Mouse (Mus musculus) embryonic facial prominence, embryonic 14.5 days (tissue): ENCODE data around the gene Mpped1. TPM values are rescaled to one million over a fixed set of nuclear protein-coding genes. Genes with fewer than 3 reads are reported as not detected.

Experiments used
- ATAC-seq: fragments of 200-750 bp; cut with Nextera tagmentation; 2 replicates; pipeline ENCODE4 v1.8.0; 2017; ENCODE audit warnings: low read depth, moderate number of reproducible peaks, moderate TSS enrichment
- DNase-seq: peaks from one replicate; pipeline ENCODE4 v3.0.0-alpha.2; 2015; ENCODE audit warnings: low spot score
- H3K27ac ChIP-seq: fragments of 300-500 bp; sonication (generic); replicated peaks from 2 replicates; pipeline ENCODE4 v1.5.1; 2014; ENCODE audit warnings: low read depth, mild to moderate bottlenecking, low read length, moderate library complexity
- H3K27me3 ChIP-seq: fragments of 300-500 bp; sonication (generic); replicated peaks from 2 replicates; pipeline ENCODE4 v1.6.1; 2014; ENCODE audit warnings: low read length; ENCODE audit not compliant: control insufficient read depth, insufficient read depth
- H3K36me3 ChIP-seq: fragments of 300-500 bp; sonication (generic); 2 replicates; pipeline ENCODE4 v1.6.1; 2014; ENCODE audit warnings: low read length, mixed read lengths; ENCODE audit not compliant: control insufficient read depth, insufficient read depth
- H3K4me1 ChIP-seq: fragments of 300-500 bp; sonication (generic); 2 replicates; pipeline ENCODE4 v1.6.1; 2014; ENCODE audit warnings: antibody characterized with exemption, low read length; ENCODE audit not compliant: control insufficient read depth, insufficient read depth
- H3K4me2 ChIP-seq: fragments of 300-500 bp; sonication (generic); 2 replicates; pipeline ENCODE4 v1.6.1; 2014; ENCODE audit warnings: low read depth, mild to moderate bottlenecking, low read length, moderate library complexity, mixed read lengths
- H3K4me3 ChIP-seq: fragments of 300-500 bp; sonication (generic); 2 replicates; pipeline ENCODE4 v1.5.1; 2014; ENCODE audit warnings: low read depth, mild to moderate bottlenecking, low read length
- H3K9ac ChIP-seq: fragments of 300-500 bp; sonication (generic); 2 replicates; pipeline ENCODE4 v1.6.1; 2014; ENCODE audit warnings: low read depth, mild to moderate bottlenecking, low read length, moderate library complexity, mixed read lengths
- H3K9me3 ChIP-seq: fragments of 300-500 bp; sonication (generic); 2 replicates; pipeline ENCODE4 v1.6.1; 2016; ENCODE audit warnings: low read length; ENCODE audit not compliant: control insufficient read depth
- WGBS: fragments of 180-500 bp; shearing (Covaris S2); extraction: QIAGEN DNeasy Blood & Tissue Kit; methylation state at CpG from one replicate; pipeline ENCODE4 v1.1.7; 2014; 5-methylcytosine and 5-hydroxymethylcytosine counted together
- polyA plus RNA-seq: library from polyadenylated mRNA; unstranded; fragments of >200 nt; fragmentation: Nextera tagmentation; extraction: Ambion mirVana; gene quantifications from 2 replicates; pipeline ENCODE4 v1.2.1, GENCODE M21; 2014

The Mpped1 gene
- polyA plus RNA-seq, 1 experiment from 2014 or later, result 5.2 TPM

GRCm38 (mm10) chr15:83828011-83828410 is 48.7 kb downstream of the Mpped1 start:
- ATAC-seq (no peak), DNase-seq (no peak)
- Histone ChIP-seq H3K27me3 (no peaks in the 10 kb centered on the region), H3K4me3 (no peak overlapping the region), H3K36me3 (no peaks in the 10 kb centered on the region), H3K9me3 (no peaks in the 10 kb centered on the region), H3K4me1 (no peaks in the 10 kb centered on the region), H3K4me2 (no peak overlapping the region), H3K27ac (no peak overlapping the region), H3K9ac (no peak overlapping the region)
- 89% methylated on average over 8 of the region's 8 CpGs for WGBS

GRCm38 (mm10) chr15:83829226-83829625 is 50.0 kb downstream of the Mpped1 start:
- Histone ChIP-seq H3K9ac (no peak overlapping the region), H3K9me3 (no peaks in the 10 kb centered on the region), H3K27ac (no peak overlapping the region), H3K4me1 (no peaks in the 10 kb centered on the region), H3K4me3 (no peak overlapping the region), H3K27me3 (no peaks in the 10 kb centered on the region), H3K4me2 (no peak overlapping the region), H3K36me3 (no peaks in the 10 kb centered on the region)
- DNase-seq, result no peak
- 84% methylated on average over 13 of the region's 13 CpGs for WGBS
- ATAC-seq, result no peak

DNA sequence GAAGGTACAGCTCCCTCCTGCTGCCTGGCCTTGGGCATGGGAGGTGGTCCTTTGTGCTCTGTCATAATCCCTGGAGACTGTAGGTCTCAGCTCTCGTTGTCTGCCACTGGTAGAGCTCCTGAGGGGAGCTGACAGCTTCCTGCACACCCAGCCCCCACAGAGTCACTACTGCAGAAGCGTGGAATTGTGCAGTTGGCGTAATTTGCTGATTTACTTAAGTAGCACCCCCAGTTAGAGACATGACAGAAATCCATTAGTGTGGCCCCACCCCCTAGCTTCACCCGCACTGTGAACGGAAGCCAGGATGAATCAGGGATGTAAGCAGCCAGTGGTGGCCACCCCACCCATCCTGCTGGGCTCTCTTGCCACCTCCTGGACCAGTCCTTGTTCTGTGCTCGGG is 53.0 kb downstream of the Mpped1 start:
- no peaks in the 10 kb centered on the region for H3K9me3 ChIP-seq
- WGBS, result 66% methylated on average over 6 of the region's 6 CpGs
- H3K36me3 ChIP-seq, result no peaks in the 10 kb centered on the region

DNA sequence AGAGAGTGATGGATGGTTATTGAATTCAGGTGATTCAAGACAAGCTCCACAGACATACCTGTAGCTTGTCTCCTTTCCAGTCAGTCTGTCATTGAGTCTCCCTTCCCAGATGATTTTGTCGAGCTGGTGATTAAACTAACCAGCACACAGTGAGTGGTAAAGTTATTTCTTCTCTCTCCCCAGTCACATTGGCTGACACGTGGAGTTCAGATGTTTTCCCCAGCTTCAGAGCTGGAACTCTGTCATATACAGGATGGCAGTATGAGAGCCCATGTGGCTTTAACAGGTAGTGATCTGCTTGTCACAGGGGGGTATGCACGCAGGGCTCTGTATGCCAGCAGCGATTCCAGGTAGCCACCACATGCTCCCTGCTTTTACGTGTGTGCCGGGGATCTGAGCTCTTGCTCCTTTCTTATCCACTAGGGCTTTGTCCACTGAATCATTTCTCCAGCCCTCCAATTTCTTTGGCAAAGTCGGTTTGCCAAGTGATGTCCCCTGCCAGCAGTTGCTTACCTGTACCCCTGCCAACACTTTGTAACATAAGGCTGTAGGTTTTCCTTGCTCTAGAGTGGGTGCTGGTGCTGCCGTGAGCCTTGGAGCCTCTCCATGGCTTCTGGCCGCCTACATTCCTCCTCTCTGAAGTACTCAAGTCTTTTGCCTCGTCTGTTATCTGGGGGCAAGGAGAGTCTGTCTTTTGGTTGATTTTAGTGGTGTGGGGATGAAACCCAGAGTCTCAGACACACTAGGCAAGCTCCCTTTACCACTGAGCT is 61.9 kb downstream of the Mpped1 start:
- H3K27me3 ChIP-seq, result peaks cover 4% of the 10 kb centered on the region; the same call in 1 of the 2 replicates
- no peak overlapping the region for H3K4me2 ChIP-seq
- H3K4me3 ChIP-seq, result no peak overlapping the region
- no peak for ATAC-seq
- WGBS, result 65% methylated on average over 10 of the region's 10 CpGs
- no peak overlapping the region for H3K9ac ChIP-seq
- H3K4me1 ChIP-seq, result peaks cover 10% of the 10 kb centered on the region
- H3K9me3 ChIP-seq, result no peaks in the 10 kb centered on the region
- no peaks in the 10 kb centered on the region for H3K36me3 ChIP-seq
- no peak overlapping the region for H3K27ac ChIP-seq
- DNase-seq, result no peak

More for the DNA sequence above, 53.0 kb downstream of the Mpped1 start:
- Histone ChIP-seq H3K4me1 (no peaks in the 10 kb centered on the region), H3K4me3 (no peak overlapping the region), H3K27ac (no peak overlapping the region), H3K4me2 (no peak overlapping the region), H3K9ac (no peak overlapping the region), H3K27me3 (no peaks in the 10 kb centered on the region)
- ATAC-seq (no peak), DNase-seq (no peak)

- Histone ChIP-seq H3K9ac (no peak overlapping the region), H3K27me3 (peaks cover 4% of the 10 kb centered on the region; the same call in 1 of the 2 replicates), H3K36me3 (no peaks in the 10 kb centered on the region), H3K4me2 (no peak overlapping the region), H3K9me3 (no peaks in the 10 kb centered on the region), H3K27ac (no peak overlapping the region), H3K4me3 (no peak overlapping the region), H3K4me1 (peaks cover 10% of the 10 kb centered on the region)
- DNase-seq, result no peak
- 69% methylated on average over 12 of the region's 12 CpGs for WGBS
- no peak for ATAC-seq
These were observed 63.2 kb downstream of the Mpped1 start for GRCm38 (mm10) chr15:83842419-83842818.

- H3K4me1 ChIP-seq, result peaks cover 10% of the 10 kb centered on the region
- no peak overlapping the region for H3K27ac ChIP-seq
- peaks cover 4% of the 10 kb centered on the region; the same call in 1 of the 2 replicates for H3K27me3 ChIP-seq
- no peaks in the 10 kb centered on the region for H3K36me3 ChIP-seq
- ATAC-seq, result no peak
- DNase-seq, result peak; percentile 45
- H3K9ac ChIP-seq, result no peak overlapping the region
- no peak overlapping the region for H3K4me3 ChIP-seq
- 21% methylated on average over 22 of the region's 22 CpGs for WGBS
- H3K4me2 ChIP-seq, result 0 out of 2 replicates have a peak overlapping the region, but pooled peaks have one; percentile 10
- H3K9me3 ChIP-seq, result no peaks in the 10 kb centered on the region
These were observed 63.9 kb downstream of the Mpped1 start for GRCm38 (mm10) chr15:83842915-83843789.

DNA sequence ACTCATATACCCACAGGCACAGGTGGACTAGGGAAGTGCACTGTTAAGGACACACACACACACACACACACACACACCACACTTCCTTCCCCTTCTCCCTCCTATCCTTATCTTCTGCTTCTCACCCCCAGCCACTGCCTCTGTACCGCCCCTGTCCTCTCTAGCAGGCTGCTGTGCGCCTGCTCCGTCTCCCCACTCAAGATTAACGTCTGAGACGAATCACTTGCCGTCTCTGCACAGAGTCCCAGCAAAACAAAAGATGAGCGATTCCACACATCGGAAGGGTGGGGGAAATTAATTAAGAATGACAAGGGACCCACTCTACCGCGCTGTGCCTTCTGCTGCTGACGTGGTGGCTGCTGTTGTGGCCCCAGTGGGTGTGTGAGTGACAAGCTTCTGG is 66.5 kb downstream of the Mpped1 start:
- no peak for ATAC-seq

DNA sequence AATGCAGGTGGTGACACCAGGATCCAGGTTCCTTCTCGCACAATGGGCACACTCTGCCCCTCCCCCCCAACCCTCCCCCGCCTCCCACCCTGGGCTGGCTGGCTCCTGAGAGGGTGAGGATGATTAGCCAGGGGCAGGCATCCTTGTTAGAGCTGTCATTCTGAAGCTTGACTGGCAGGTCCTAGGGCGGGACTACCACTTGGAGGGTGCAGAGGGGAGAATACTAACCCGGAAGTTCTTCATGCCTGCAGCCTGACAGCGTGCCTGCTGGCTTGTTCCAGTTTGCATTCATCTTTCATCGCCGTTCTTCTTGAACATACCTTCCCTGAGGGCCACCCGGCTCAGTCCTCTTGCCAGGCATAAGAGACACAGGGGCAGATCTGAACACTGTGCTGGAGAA is 67.3 kb downstream of the Mpped1 start:
- H3K4me2 ChIP-seq, result no peak overlapping the region
- no peak for DNase-seq
- peaks cover 4% of the 10 kb centered on the region; the same call in 1 of the 2 replicates for H3K27me3 ChIP-seq
- no peak overlapping the region for H3K9ac ChIP-seq
- H3K27ac ChIP-seq, result no peak overlapping the region
- peaks cover 10% of the 10 kb centered on the region for H3K4me1 ChIP-seq
- 19% methylated on average over 8 of the region's 8 CpGs for WGBS
- no peaks in the 10 kb centered on the region for H3K9me3 ChIP-seq
- H3K4me3 ChIP-seq, result no peak overlapping the region
- H3K36me3 ChIP-seq, result no peaks in the 10 kb centered on the region
- ATAC-seq, result no peak

More for the DNA sequence above, 66.5 kb downstream of the Mpped1 start:
- DNase-seq, result no peak
- Histone ChIP-seq H3K4me1 (peaks cover 10% of the 10 kb centered on the region), H3K27ac (no peak overlapping the region), H3K4me3 (no peak overlapping the region), H3K4me2 (no peak overlapping the region), H3K27me3 (peaks cover 4% of the 10 kb centered on the region; the same call in 1 of the 2 replicates), H3K36me3 (no peaks in the 10 kb centered on the region), H3K9ac (no peak overlapping the region), H3K9me3 (no peaks in the 10 kb centered on the region)
- WGBS, result 66% methylated on average over 11 of the region's 11 CpGs
